Mouse (Mus musculus) layer of hippocampus, adult 9-10 months (tissue): ENCODE results near the gene Bach1.
A peak's percentile ranks its signal among the peaks of the same experiment; 100 is the strongest.

Source experiments
- DNase-seq: peaks from one replicate; pipeline ENCODE4 v3.0.0; 2022; ENCODE audit warnings: low spot score

The Bach1 gene

DNA sequence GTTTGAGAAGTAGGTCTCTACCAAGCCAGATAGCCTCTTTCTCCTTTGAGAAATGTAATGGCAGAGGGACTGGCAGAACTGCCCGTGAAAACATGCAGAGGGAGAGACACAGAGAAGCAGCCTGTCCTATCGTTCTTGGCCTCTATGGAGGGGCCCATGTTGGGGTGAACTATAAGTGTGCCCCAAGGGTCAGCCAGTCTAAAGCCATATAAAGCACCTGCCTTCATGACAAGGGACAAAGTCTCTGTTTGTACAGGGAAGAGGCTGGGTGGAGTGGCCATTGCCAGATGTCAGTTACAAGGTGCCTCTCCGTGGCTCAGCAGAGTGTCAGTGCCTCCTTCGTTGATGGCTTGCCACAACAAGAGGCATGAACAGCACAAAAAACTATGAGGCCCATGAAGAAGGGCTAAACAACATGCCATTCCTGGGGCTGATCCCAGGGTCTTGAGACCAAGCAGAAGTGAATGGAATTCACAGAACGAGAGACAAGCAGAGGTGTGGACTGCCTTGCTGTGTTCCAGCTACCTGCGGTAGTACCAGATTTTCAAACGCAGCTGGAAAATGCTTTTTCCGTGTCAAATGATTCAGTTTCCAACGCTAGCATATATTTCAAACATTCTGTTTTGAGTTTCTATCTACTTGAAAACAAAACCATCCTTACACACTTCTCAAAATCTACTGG, 42.4 kb downstream of the Bach1 start:
- no peak for DNase-seq

DNA sequence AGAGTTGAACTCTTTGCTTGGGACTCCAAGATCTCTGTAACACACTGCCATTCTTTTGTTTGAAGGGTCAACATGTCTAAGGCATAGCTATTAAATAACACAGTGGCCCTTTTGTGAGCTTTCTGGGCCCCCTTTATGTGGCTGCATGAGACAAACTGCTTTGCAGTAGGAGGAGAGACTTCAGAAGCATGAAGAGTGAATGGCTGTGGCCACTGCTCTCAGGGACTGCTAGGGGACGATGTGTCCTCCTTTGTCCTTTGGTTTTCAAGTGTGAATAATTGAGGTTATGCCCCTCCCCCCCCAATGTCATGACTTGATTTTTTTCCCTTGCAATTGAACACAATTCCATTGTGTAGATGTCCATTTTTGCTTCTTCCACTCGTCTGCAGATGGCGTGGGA, 44.9 kb downstream of the Bach1 start:
- no peak for DNase-seq

DNA sequence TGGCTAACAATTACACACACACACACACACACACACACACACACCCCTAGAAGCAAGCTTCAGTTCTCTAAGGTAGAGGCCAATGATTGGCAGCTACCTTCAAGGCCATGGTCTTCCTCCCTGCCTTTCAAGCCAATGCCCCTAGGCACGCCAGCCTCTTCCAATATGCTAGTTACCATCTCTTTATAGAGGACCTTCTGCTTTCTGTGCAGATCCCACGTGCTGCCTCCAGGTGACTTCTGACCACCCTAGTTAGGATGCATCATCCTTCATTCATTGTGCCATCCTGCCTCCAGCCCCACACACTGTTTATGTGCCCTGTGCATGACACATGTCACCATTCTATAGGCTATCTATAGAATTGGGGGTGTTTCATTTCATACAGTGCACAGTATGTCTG, 45.6 kb downstream of the Bach1 start:
- DNase-seq, result no peak

DNA sequence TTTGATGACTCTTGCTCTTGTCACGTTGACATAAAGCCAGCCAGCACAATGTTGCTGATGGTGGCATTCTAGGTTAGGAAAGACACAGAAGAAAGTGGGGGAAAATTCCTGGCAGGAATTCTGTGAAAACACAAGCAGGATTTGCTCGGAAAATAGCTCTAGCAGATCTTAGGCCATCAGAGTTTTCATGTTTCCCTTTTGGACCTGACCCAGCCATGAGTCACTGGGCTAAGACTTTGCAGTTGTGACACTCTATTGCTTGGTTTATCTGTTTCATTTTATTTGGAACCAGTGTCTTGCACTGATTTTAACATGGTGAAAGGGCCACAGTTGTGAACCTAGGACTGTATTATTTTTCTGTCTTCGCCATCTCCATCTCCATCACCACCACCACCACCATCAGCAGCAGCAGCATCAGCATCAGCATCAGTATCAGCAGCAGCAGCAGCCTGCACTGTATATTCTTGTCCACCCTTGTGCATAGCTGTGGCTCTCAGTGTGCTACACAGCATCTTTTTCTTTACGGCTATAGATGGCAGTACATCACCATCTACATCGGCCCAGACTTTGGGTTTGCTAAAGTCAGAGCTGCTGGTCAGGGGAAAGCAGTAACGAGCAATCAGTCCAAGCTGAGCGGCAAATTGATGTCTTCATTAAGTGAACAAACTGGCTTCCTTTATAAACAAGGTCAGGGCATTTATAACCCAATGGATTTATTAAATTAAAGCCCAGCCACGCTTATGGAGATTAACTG, 46.6 kb downstream of the Bach1 start:
- DNase-seq, result no peak

DNA sequence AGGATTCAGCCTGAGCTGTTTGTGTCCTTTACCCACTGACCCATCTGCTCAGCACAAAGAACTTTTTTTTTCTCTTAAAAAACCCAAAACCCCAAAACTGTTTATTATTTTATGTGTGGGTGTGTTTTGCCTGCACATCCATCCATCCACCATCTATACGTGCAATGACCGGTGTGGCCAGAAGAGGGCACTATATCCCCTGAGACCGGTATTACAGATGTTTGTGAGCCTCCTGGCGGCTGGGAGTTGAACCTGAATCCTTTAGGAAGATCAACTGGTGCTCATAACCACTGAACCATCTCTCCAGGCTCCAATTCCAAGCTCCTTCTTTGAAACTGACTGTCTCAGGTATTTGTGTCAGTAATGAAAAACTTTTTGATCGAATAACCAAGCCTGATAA, 48.0 kb downstream of the Bach1 start:
- DNase-seq, result peak; percentile 48

DNA sequence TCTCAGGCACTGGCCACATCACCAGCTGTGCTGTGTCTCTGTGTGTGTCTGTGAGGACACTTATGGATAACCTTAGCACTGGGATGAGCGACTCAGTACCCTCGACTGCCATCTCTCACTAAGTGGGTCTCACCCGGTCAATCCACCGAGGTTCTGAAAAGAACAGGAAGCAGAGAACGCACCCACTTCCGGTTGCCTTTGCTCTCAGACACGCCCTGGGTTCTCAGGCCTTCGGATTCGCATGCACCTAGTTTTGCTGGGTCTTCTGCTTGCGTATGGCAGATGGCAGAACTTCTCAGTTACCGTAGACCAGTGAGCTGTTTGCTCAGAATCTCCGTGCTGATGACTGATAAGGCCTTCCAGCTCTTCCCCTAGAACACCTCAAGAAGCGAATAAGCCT, 52.5 kb downstream of the Bach1 start:
- no peak for DNase-seq

DNA sequence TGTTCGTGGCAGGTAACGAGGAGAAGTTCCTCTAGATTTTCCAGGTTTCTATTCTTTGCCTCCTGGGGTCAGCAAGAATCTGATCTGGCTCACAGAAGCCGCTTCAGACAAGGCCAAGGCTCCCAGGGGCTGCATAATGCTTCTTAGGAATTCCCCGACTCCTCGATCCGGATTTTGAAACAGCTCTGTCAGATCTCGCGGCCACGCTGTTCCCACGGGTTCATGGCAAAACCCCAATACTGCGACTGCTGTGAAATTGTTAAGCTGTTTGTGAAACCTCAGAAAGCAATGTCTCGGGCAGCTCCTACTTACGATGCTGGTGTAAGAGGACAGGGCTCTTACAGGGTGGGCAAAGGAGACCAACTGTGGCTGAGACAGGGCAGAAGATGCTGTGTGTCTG, 53.7 kb downstream of the Bach1 start:
- DNase-seq, result no peak

DNA sequence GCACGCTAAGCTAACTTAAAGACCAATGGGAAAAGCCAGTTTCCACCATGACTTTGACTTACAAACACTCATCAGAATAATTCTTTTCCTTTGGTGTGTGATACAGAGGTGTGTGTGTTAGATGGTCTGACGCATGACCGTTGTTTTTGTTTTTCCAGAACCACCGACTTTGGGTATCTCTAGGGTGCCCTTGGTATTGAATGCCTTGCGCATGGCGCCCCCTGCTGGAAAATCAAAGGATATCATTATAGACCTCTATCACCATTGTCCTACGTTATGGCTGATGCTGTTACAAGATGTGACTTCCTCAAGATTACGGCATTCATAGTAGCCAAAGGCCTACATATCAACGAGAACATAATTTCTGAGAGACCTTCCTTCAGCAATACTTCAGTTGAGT, 56.1 kb downstream of the Bach1 start:
- peak; percentile 43 for DNase-seq

DNA sequence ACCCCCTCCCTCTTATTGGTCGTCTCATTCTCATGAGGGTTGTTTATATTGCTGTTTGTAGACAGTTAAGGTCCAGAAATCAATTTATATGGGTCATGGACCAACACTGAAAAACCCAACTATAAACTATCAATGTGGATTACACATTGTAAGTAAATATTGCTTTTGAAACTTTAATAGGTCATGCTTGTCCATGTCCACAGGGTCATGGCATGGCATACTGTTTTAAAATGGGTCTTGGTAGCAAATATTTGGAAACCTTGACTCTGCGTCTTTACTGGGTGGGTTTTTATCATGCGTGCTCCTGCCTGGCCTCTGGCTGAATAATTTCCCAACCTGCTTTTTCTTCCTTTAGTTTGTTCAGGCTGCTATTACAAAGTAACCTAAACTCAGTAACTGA, 57.2 kb downstream of the Bach1 start:
- no peak for DNase-seq

DNA sequence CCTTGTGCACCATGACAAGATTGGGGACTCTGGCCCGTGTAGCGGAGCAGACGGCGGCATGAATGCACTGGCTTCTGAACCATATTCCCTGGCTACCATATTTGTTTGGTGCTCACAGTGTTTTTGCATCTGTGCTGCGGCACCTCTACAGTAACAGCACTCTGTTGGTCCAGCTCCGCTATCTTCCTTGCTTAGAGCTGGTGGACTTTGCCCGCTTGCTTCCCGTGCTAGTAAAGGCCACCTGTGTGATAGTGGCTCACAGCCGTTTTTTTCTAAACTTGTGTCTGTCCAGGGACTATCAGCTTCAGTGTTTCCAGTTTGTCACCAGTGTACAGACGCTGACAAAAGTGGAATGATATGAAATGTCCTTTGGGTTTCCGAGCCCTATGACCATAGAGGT, 59.3 kb downstream of the Bach1 start:
- no peak for DNase-seq

DNA sequence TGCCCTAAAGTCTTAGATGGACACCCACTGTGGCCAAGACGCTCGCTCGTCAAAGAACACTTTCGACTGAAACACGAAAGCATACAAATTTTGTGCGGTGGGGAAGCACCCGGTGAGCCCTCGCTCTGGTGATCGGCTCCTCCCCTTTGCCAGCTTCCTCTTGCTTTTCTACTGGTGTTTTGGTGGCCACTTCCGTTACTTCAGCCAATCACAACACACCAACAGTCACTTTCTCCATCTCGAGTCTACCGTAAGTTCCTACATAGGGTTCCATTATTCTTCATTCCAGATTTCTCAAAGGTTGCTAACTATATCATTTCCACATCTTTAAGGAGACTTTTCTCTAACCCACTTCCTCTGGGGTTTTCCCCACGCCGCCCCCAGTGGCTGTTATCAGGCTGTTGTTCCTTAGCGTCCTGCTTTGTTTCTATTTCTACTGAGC, 65.9 kb downstream of the Bach1 start:
- no peak for DNase-seq

DNA sequence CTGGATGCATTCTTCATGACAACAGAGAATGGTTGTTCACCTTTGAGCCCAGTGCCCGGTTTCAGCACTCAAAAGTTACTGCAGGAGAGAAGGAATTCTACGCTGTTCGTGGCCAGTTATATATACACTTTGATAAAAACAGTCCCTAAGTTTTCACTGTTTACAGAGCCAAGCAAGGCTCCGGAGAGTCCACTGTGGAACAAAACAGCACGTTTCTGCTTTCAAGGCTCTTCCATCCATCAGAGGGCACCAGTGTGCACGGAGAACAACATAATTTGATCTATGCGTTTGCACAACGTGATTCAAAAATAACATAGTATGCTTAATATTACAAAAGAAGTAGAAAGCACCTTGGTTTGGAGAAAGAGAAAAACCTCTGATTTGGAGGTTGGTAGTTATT, 67.2 kb downstream of the Bach1 start:
- peak; percentile 6 for DNase-seq

DNA sequence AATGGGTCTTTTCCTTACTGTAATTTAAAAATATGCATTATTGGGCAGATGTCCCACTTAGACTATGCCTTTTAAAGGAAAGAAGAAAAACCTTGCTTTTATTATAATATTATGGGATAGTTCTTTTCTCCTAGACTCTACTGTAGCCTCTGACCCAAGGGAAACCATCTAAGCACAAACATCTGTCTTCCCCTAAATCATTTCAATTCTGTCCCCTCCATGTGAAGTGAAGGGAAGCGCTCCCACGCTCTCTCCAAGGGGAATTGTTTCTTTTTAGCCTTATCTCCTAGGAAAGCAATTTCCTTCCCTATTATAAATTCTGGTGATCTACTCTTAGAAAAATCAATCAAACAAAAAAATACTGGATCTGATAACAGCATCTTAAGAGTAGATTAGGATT, 71.8 kb downstream of the Bach1 start:
- DNase-seq, result no peak

DNA sequence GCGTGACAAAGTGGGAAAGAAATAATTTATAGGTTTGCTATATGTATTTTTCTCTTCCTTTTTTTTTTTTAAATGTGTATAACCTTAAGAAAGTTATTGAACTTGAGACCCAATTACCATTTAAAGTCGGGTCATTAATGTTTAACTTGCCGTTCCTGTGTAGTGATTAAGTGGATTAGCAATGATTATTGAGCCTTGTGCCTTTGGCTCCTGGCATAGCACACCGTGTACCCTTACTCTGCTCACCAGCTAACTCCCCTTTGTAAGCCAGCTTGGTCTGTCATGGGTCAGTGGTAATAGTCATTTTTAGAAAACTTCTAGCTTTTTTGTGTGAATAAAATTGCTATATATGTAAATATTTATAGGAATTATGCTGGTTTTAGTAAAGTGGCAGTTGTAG, 73.2 kb downstream of the Bach1 start:
- DNase-seq, result no peak

DNA sequence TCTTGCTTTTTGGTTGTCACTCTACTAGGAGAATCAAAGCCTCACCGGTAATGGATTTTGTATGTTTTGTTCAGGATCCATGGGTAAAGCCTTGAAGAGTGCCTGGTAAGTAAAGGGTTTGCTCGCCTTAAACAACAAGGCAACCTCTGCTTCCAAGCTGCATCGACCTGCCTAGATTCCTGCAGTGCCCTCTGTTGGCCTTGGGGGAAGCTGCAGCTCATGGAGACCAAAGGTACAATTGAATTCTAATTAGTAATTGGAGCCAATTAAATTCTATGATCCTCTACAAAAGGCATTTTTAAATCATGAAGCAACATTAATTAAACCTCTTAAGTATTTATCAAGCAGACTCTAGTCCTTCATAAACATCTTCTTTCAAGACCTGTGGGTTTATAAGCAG, 75.7 kb downstream of the Bach1 start:
- DNase-seq, result no peak

DNA sequence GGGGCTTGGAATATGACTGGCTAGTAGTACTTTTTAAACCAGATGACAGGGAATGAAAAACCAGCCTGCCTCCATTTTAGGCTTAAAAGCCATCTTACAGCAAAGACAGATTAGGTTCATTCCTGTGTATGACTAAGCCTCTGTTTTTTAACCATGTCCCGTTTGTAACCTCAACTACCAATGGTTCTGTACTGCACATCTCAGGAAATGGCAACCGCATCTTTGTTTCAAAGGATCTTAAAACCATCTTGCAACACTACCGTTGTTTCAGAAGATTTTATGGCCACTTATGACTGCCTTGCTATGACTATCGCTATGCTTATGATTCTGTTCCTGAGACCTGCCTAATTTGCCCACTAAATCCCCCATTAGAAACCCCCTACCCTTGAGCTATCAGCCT, 78.6 kb downstream of the Bach1 start:
- no peak for DNase-seq

DNA sequence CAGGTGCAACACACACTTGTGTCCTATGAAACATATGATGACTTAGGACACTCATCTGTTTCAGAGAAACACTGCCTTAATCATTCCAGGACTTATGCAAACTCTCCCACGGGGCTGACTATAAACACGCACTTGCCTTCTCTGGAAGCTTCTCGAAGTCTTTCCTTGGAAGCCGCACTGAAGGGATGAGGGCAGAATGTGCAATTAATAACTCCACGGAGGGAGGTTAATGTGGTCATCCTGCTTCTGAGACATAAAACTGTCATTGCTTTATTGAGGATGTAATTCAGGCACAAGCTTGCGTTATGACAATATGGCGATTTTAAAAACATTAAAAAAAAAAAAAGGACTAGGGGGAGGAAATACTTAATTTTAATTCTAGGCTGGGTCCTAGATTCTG, 82.9 kb downstream of the Bach1 start:
- no peak for DNase-seq
